ENCODE assay signal across 8 mouse cellular contexts in the genomic region with DNA sequence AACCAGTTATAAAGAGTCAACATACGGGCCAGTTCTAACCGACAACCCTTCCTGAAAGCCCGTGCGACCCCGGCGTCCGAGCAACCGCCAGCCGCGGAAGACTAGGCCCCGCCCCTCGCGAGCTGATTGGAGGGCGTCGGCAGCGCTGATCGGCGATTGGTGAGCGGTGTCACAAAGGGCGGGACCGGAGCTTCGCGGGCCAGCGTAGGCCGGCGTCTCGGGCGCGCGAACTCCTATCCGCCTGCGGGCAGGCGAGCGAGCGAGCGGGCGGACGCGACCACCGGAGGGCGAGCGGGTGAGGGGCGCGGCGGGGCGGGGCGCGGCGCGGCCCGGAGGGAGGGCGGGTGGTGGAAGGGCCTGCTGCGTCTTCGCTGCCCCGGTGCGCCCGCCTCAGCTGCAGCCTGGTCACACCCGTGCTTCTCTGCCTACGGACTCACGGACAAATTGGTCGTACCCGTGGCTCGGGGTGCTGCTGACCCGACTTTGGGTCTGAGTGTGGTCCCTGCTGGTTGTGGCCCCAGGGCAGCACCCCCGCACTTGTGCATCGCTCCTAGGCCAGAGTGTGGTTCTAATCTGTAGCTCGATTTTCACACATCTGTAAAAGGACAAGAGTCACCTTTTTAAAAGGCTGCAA. TPM values are rescaled to one million over a fixed set of nuclear protein-coding genes. Genes with fewer than 3 reads are reported as not detected.
A peak's percentile ranks its signal among the peaks of the same experiment; 100 is the strongest.
DNase-seq lines count a peak whose midpoint lies in the region; ATAC-seq and TF ChIP-seq lines count a peak whose summit lies in the region.

A gene (plus strand): TSS at position 205 of the 634 bp plus-strand sequence.

- peak within 1 kb of the TSS; percentile 95 for H3K9ac ChIP-seq in MEL (ENCODE audit: control insufficient read depth, low read depth, low read length, poor library complexity, severe bottlenecking)
- peak within 1 kb of the TSS; percentile 32; the same call in 1 of the 2 replicates for H3K9ac ChIP-seq in lung, postnatal 0 days (replicated peaks; ENCODE audit: low read depth)

- peak within 1 kb of the TSS; percentile 84 for H3K4me2 ChIP-seq in lung, postnatal 0 days (replicated peaks; ENCODE audit: low read depth, low read length)

- peak within 1 kb of the TSS; percentile 81 to 95 for H3K4me3 ChIP-seq in MEL (ENCODE audit: control insufficient read depth in 1 of 2, insufficient read depth in 1 of 2, low read depth in 2 of 2, low read length in 2 of 2)
- peak within 1 kb of the TSS; percentile 90 for H3K4me3 ChIP-seq in cerebellum, adult 2 months (replicated peaks; ENCODE audit: insufficient read depth, low read depth, low read length)
- peak within 1 kb of the TSS; percentile 69 for H3K4me3 ChIP-seq in hindbrain, embryonic 10.5 days
- H3K4me3 ChIP-seq in lung, postnatal 0 days (ENCODE audit: low read depth, low read length): peak within 1 kb of the TSS; percentile 55

- no peak for TF ChIP-seq EP300 in MEL (IDR thresholded peaks at IDR 0.05; ENCODE audit: low read depth in 1 of 2, low read length in 2 of 2)
- no peak for TF ChIP-seq EP300 in lung, postnatal 0 days (IDR thresholded peaks at IDR 0.05)

- TF ChIP-seq RAD21 in MEL (IDR thresholded peaks at IDR 0.05; ENCODE audit: low read depth, low read length): no peak

- no peaks in the 10 kb centered on the region for H3K9me3 ChIP-seq in MEL (replicated peaks; ENCODE audit: insufficient read depth, low read length)
- no peaks in the 10 kb centered on the region for H3K9me3 ChIP-seq in hindbrain, embryonic 10.5 days
- H3K9me3 ChIP-seq in lung, postnatal 0 days (ENCODE audit: low read length): no peaks in the 10 kb centered on the region

- under 1% methylated on average over 56 of the region's 67 CpGs for WGBS in cerebellum, adult 2 months
- 0% methylated on average over 65 of the region's 67 CpGs for WGBS in hindbrain, embryonic 10.5 days
- under 1% methylated on average over 49 of the region's 67 CpGs for WGBS in lung, postnatal 0 days

- H3K27ac ChIP-seq in MEL (ENCODE audit: control insufficient read depth, low read depth, low read length): peak within 1 kb of the TSS; percentile 82
- H3K27ac ChIP-seq in cerebellum, adult 2 months (ENCODE audit: insufficient read depth, low read length): no peak within 1 kb of the TSS
- peak within 1 kb of the TSS; percentile 96 for H3K27ac ChIP-seq in hindbrain, embryonic 10.5 days
- no peak within 1 kb of the TSS for H3K27ac ChIP-seq in lung, postnatal 0 days (ENCODE audit: low read length)

- peaks cover 0 to 15% of the 10 kb centered on the region in 2 experiments; a peak in 3 of 4 replicates for H3K4me1 ChIP-seq in MEL (ENCODE audit: control insufficient read depth in 1 of 2, insufficient read depth in 2 of 2, low read length in 2 of 2)
- peaks cover 3% of the 10 kb centered on the region; the same call in 1 of the 2 replicates for H3K4me1 ChIP-seq in cerebellum, adult 2 months (ENCODE audit: control insufficient read depth, insufficient read depth, low read length)
- H3K4me1 ChIP-seq in hindbrain, embryonic 10.5 days (replicated peaks): peaks cover 23% of the 10 kb centered on the region
- no peaks in the 10 kb centered on the region; the same call in 1 of the 2 replicates for H3K4me1 ChIP-seq in lung, postnatal 0 days (ENCODE audit: insufficient read depth, low read depth, low read length)

- H3K79me2 ChIP-seq in MEL (ENCODE audit: control insufficient read depth, insufficient read depth, low read length, poor library complexity): peaks cover 4% of the 10 kb centered on the region

- peak; percentile 94 for DNase-seq in MEL (ENCODE audit: low read depth, low spot score)
- DNase-seq in cerebellum, adult 2 months: peak; percentile 89 to 92
- peak; percentile 91 for DNase-seq in forelimb bud, embryonic 11.5 days (ENCODE audit: low read depth, low spot score)
- peak; percentile 96 for DNase-seq in hindbrain, embryonic 10.5 days (ENCODE audit: low spot score)
- DNase-seq in layer of hippocampus, adult 9-11 months: peak; percentile 88
- peak; percentile 95 for DNase-seq in lung, postnatal 0 days (ENCODE audit: low spot score)
- DNase-seq in ovary, postnatal 14 days (ENCODE audit: low spot score): peak; percentile 90
- peak; percentile 95 for DNase-seq in thymus, postnatal 14 days

- peak; percentile 66 to 80; a peak in 3 of 4 replicates for TF ChIP-seq POLR2A in MEL (IDR thresholded peaks at IDR 0.05; ENCODE audit: control insufficient read depth in 1 of 2, insufficient read depth in 1 of 2, low read depth in 1 of 2, low read length in 2 of 2, poor library complexity in 1 of 2)
- 0 out of 2 replicates have a peak, but pooled peaks have one; percentile 39 for TF ChIP-seq POLR2A in cerebellum, adult 2 months (IDR thresholded peaks at IDR 0.05; ENCODE audit: borderline replicate concordance, insufficient read depth, low read length)

- TF ChIP-seq CTCF in MEL (IDR thresholded peaks at IDR 0.05 in 2 of 3, conservative IDR thresholded peaks at IDR 0.05 in 1 of 3; ENCODE audit: control insufficient read depth in 1 of 3, insufficient read depth in 1 of 3, low read depth in 2 of 3, low read length in 3 of 3, poor library complexity in 1 of 3, severe bottlenecking in 1 of 3): no peak
- TF ChIP-seq CTCF in cerebellum, adult 2 months (IDR thresholded peaks at IDR 0.05; ENCODE audit: borderline replicate concordance, insufficient read depth, low read depth, low read length): no peak
- TF ChIP-seq CTCF in lung, postnatal 0 days (IDR thresholded peaks at IDR 0.05): no peak

- no peaks in the 10 kb centered on the region for H3K27me3 ChIP-seq in MEL (ENCODE audit: control insufficient read depth in 1 of 2, insufficient read depth in 2 of 2, low read length in 2 of 2)
- H3K27me3 ChIP-seq in cerebellum, adult 2 months (ENCODE audit: control insufficient read depth, insufficient read depth, low read length): no peaks in the 10 kb centered on the region
- no peaks in the 10 kb centered on the region for H3K27me3 ChIP-seq in hindbrain, embryonic 10.5 days (ENCODE audit: insufficient read depth, poor library complexity, severe bottlenecking)
- H3K27me3 ChIP-seq in lung, postnatal 0 days (replicated peaks; ENCODE audit: insufficient read depth, low read length): no peaks in the 10 kb centered on the region

- peaks cover 0 to 19% of the 10 kb centered on the region in 2 experiments; a peak in 2 of 4 replicates for H3K36me3 ChIP-seq in MEL (ENCODE audit: control insufficient read depth in 1 of 2, insufficient read depth in 2 of 2, low read length in 2 of 2)
- H3K36me3 ChIP-seq in hindbrain, embryonic 10.5 days: peaks cover 33% of the 10 kb centered on the region
- peaks cover 6% of the 10 kb centered on the region; the same call in 1 of the 2 replicates for H3K36me3 ChIP-seq in lung, postnatal 0 days (ENCODE audit: insufficient read depth, low read length)

- peak; percentile 98 for ATAC-seq in lung, postnatal 0 days

TF ChIP-seq in MEL, 35 proteins besides CTCF, POLR2A, EP300 and RAD21 (continues in another document):
- TF ChIP-seq ETS1 (IDR thresholded peaks at IDR 0.05; ENCODE audit: low read depth, low read length) (no peak), RCOR1 (IDR thresholded peaks at IDR 0.05; ENCODE audit: low read depth, low read length) (no peak), GABPA (IDR thresholded peaks at IDR 0.05; ENCODE audit: low read depth, low read length) (no peak), ZKSCAN1 (IDR thresholded peaks at IDR 0.05; ENCODE audit: low read depth, low read length) (no peak), HCFC1 (IDR thresholded peaks at IDR 0.05; ENCODE audit: low read depth, low read length) (peak; percentile 39; the same call in 1 of the 2 replicates), MYB (IDR thresholded peaks at IDR 0.05; ENCODE audit: low read depth, low read length) (0 out of 2 replicates have a peak, but pooled peaks have one; percentile 23), MYC (IDR thresholded peaks at IDR 0.05; ENCODE audit: low read depth, low read length) (no peak), POLR2AphosphoS5 (IDR thresholded peaks at IDR 0.05; ENCODE audit: borderline replicate concordance, low read depth, low read length) (no peak), MEF2A (IDR thresholded peaks at IDR 0.05; ENCODE audit: extremely low read depth, insufficient replicate concordance, low read depth, low read length, poor library complexity, severe bottlenecking) (no peak), UBTF (IDR thresholded peaks at IDR 0.05; ENCODE audit: borderline replicate concordance, insufficient read depth, low read depth, low read length) (no peak), SMC3 (IDR thresholded peaks at IDR 0.05; ENCODE audit: low read depth, low read length) (no peak), CHD1 (IDR thresholded peaks at IDR 0.05; ENCODE audit: low read depth, low read length) (no peak), ZC3H11A (IDR thresholded peaks at IDR 0.05; ENCODE audit: low read depth, low read length) (no peak), JUND (IDR thresholded peaks at IDR 0.05; ENCODE audit: low read depth, low read length) (no peak), ZNF384 (IDR thresholded peaks at IDR 0.05; ENCODE audit: low read depth, low read length) (no peak), ZMIZ1 (IDR thresholded peaks at IDR 0.05; ENCODE audit: low read depth, low read length) (peak; percentile 54; the same call in 1 of the 2 replicates), CHD2 (IDR thresholded peaks at IDR 0.05; ENCODE audit: low read length) (no peak), MXI1 (IDR thresholded peaks at IDR 0.05; ENCODE audit: low read depth, low read length) (peak; percentile 29; the same call in 1 of the 2 replicates), SIN3A (IDR thresholded peaks at IDR 0.05; ENCODE audit: low read length) (peak; percentile 33; the same call in 1 of the 2 replicates), GATA1 (IDR thresholded peaks at IDR 0.05; ENCODE audit: low read depth, low read length) (no peak), BHLHE40 (IDR thresholded peaks at IDR 0.05; ENCODE audit: borderline replicate concordance, low read depth, low read length) (no peak), MAFK (IDR thresholded peaks at IDR 0.05; ENCODE audit: borderline replicate concordance, low read depth, low read length) (no peak), USF2 (IDR thresholded peaks at IDR 0.05; ENCODE audit: borderline replicate concordance in 1 of 2, insufficient read depth in 1 of 2, low read depth in 1 of 2, low read length in 2 of 2) (no peak), ELF1 (IDR thresholded peaks at IDR 0.05; ENCODE audit: low read depth, low read length) (peak; percentile 62; the same call in 1 of the 2 replicates), USF1 (IDR thresholded peaks at IDR 0.05; ENCODE audit: low read depth, low read length) (no peak)

RNA-seq across cellular contexts. Expression of the gene that starts here (rescaled TPM):
- total RNA-seq in MEL (2012; rRNA removed): 4.3 and 4.4 TPM in 2 replicates
- 1 to 10 TPM in 1 of 2 experiments, not detected in 1; 5.5 TPM for polyA plus RNA-seq in MEL (2012; ENCODE audit: insufficient read depth in 1 of 2, insufficient read length in 2 of 2, low read depth in 1 of 2, low replicate concordance in 2 of 2, missing spikeins in 1 of 2)
- polyA plus RNA-seq in cerebellum, adult 2 months (2012; rRNA removed): 8.0 and 8.5 TPM in 2 replicates
- polyA plus RNA-seq in hindbrain, embryonic 10.5 days (2016; fragmentation: Nextera tagmentation; extraction: Ambion mirVana): 7.4 TPM in 2 replicates
- polyA plus RNA-seq in lung, postnatal 0 days (2015; fragmentation: Nextera tagmentation; extraction: Ambion mirVana): 2.9 and 3.1 TPM in 2 replicates

Comparison
In these comparisons a context has a peak if more than half of its experiments do, and no peak if none do; other contexts are left out.
1. H3K27ac ChIP-seq: peak in MEL (single experiment) and hindbrain, embryonic 10.5 days (single experiment); none in cerebellum, adult 2 months (single experiment) and lung, postnatal 0 days (single experiment).
2. Peak in every context shown above with its lines, with median percentiles within 50 percentile points of each other: DNase-seq and H3K4me3 ChIP-seq.